Mouse (Mus musculus) adrenal gland, postnatal 14 days (tissue): Measurements from ENCODE around the gene Tmem221. TPM values are rescaled to one million over a fixed set of nuclear protein-coding genes. Genes with fewer than 3 reads are reported as not detected.
"Not testable (repeated sequence)": the region's sequence is repeated elsewhere in the genome, so short reads cannot be mapped to it uniquely, and the experiment has no call there.

Experiments
- DNase-seq: peaks from one replicate; pipeline ENCODE4 v3.0.0; 2021; ENCODE audit warnings: mixed read lengths
- total RNA-seq: library from RNA; stranded (reverse); gene quantifications from 2 replicates; pipeline ENCODE4 v1.2.3, GENCODE M21; 2021

The Tmem221 gene
- total RNA-seq, 1 experiment from 2014 or later: 4.2 TPM

- DNase-seq: no peak
Observed at GRCm38 (mm10) chr8:71550754-71551153, 7.9 kb downstream of the Tmem221 start.

DNA sequence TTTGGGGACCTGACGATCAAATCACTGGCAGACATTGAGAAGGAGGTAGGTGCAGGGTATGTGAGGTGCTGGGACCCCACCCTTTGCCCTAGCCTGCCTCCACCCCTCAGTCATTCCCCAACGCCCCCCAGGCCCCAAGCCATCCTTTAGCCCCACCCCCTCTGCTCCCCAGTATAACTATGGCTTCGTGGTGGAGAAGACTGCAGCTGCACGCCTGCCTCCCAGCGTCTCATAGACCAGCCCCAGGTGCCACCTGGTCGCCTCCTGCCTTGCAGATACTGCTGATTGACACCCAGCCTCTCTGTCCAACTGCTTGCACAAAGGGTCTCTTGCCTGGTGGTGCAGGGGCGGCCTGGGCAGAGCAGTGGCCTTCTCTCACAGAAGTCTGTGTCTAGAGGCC is 11.1 kb downstream of the Tmem221 start:
- DNase-seq: no peak

- no peak for DNase-seq
Observed at GRCm38 (mm10) chr8:71545053-71545452, 13.6 kb downstream of the Tmem221 start.

DNA sequence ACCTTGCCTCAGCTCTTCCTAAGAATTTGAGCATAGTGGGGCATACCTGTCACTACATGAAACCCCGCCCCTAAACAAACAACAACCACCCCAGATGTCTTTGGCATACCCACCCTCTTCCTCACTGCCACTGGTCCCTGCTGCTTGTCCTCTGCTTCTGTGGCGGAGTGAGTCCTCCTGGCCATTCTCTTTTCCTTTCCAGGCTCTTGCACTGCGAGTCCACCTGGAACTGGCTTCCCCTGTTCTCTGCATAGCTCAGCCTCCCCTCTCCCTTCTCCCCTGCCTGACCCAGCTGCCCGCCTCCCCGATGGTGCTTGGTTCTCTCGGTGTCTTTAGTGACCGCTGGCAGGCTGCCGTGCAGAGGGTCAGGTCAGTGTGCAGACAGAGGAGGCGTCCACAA is 14.9 kb downstream of the Tmem221 start:
- DNase-seq: no peak

GRCm38 (mm10) chr8:71542632-71543343 is 15.9 kb downstream of the Tmem221 start, which contains the start of gene Mvb12a:
TSS of gene Mvb12a (plus strand) at chr8:71542922.
- peak; percentile 97 for DNase-seq

- peak; percentile 94 for DNase-seq
Observed at GRCm38 (mm10) chr8:71537028-71537867, 21.4 kb downstream of the Tmem221 start, which contains the start of gene Bst2. TSS of gene Bst2 (minus strand) at chr8:71537456.

- no peak for DNase-seq
Observed at GRCm38 (mm10) chr8:71535663-71536062, 23.0 kb downstream of the Tmem221 start.

- DNase-seq: no peak
Observed at GRCm38 (mm10) chr8:71534263-71534810, 24.3 kb downstream of the Tmem221 start.

DNA sequence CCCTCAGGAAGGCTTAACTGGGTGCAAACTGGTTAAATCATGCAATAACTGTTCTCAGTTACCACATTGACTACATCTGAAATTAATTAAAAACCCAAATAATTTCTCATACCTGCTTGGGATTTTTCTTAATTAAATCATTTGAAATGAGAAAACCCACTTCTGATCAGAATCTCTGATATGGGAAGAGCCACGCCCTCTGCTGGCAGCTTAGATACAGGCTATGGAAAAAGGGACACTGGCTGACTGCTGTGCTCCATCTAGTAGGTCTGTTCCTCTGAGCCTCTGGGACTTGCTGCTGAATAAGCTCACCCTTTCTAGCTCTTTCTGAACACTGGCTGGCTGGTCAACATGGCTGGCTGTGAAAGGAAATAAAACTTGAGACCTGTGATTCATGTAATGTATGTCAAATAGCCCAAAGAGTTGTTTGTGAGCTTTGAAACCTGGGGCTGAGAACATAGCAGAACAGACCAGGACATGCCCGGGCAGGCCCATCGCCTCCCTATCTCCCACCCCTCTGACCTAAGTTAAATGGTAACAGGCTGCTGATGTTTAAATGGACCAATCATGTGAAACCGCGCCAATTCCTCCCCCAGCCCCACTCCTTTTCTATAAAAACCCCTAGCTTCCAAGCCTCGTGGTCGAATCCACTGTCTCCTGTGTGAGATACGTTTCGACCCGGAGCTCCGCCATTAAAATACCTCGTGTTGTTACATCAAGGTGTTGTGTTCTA is 27.8 kb downstream of the Tmem221 start:
- DNase-seq: not testable (repeated sequence)

GRCm38 (mm10) chr8:71528362-71529073 is 30.2 kb downstream of the Tmem221 start:
- no peak for DNase-seq

DNA sequence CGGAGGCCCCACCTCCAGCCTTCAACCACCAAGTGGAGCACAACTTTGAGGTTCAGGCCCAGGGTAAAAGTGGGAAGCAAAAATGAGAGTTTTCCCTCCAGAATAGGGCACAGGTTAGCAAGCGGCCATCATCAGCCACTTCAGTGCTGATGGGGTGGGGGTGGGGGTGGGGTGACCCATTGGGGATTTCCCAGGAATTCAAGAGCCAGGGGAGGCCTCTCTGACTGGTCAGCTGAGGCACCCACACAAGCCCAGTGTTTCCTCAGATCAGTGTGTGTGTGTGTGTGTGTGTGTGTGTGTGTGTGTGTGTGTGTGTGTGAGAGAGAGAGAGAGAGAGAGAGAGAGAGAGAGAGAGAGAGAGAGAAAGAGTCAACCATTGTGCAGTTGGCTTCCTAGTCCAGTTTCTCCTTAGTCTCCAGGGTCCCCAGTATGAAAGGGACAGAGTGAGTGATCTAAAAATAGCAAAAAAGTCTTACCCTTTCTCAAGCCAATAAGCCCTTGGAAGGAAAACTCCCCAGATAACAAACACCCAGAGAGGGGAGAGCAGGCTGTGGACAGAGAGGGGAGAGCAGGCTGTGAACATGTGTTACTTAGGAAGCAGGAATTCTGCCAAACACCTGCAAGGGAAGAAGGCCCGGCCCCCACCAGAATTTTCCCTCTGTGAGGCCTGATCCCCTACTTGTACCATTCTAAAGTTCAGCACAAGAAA is 31.4 kb downstream of the Tmem221 start:
- no peak for DNase-seq

- DNase-seq: no peak
Observed at GRCm38 (mm10) chr8:71526272-71526671, 32.4 kb downstream of the Tmem221 start.

DNA sequence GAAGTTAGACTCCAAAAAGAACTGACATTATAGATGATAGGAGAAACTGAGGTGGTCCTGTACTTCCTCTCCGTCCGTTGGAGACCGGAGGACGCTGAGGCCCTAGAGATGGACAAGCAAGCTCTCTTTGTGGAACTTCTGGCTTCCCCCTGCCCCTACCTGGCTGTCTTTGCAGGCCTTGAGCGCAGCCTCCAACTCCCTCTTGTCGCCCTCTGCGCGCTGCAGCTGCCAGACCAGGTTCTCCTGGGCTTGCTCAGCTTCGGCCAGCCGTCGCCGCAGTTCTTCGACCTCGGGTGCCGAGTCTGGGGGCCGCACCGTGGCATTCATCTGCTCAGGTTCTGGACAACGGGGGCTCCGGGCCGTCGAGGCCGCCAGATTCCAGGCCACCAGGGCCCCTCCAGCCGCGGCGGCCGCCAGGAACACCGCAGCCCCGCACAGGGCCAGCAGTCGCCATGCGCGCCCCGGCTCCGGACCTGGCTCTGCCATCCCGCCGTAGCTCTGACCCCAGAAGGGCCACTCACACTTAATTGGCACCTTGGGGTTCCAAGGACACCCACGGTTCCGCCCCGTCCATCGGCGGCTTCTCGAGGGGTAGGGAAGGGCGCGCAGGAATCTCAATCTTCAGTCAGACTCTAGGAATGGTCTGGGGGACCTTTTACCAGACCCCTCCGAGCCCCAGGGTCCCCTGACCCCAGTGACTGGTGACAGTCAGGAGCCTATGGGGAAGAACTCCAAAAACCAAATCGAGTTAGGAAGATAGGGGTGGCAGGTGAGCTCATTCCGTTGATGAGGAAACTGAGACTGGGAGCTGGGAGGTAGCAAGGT is 33.2 kb downstream of the Tmem221 start, which contains the start of gene Ccdc194:
TSS of gene Ccdc194 (minus strand) at position 486 of the 825 bp plus-strand sequence.
- DNase-seq: no peak

DNA sequence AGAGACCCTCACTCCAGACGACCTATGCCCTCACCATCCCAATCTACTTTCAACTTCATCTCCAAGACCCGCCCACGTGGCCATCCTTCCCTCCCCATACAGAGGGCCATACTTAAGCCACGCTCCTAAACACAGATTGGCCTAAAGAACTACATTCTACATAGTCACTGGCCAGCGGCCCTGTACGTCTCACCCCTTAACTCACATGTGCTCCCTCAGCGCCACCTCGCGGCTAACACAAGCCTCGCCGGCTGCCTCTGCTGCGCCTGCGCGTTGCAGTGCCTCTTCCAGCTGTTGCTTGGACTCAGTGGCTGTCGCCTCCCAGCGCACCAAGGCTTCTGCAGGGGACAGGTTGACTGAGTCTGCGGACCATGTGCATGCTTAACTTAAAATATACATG is 37.0 kb downstream of the Tmem221 start:
- DNase-seq: peak; percentile 97

DNA sequence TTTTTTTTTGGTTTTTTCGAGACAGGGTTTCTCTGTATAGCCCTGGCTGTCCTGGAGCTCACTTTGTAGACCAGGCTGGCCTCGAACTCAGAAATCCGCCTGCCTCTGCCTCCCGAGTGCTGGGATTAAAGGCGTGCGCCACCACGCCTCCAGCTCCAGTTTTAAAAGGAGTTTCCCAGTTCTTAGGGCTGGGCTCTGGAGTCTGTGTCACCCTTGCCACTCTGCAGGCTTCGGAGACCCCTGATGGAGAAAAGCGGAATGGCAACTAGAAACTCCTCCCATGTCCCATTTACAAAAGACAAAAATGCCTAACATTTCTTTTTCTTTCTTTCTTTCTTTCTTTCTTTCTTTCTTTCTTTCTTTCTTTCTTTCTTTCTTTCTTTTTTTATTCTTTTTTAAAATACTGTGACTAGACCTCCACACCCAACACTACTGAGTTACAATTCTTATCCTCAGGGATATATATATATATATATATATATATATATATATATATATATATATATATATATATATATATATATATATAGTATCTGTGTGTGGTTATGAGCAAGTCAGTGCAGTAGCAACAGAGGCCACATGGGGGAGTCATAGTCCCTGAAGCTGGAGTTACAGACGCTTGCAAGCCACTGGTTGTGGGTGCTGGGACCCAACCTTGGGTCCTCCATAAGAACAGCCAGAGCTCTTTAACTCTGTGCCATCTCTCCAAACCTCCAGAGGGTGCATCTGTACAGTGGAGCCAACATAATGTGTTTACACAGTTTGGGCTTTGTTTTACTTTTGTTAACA is 39.4 kb downstream of the Tmem221 start:
- peak; percentile 84 for DNase-seq

DNA sequence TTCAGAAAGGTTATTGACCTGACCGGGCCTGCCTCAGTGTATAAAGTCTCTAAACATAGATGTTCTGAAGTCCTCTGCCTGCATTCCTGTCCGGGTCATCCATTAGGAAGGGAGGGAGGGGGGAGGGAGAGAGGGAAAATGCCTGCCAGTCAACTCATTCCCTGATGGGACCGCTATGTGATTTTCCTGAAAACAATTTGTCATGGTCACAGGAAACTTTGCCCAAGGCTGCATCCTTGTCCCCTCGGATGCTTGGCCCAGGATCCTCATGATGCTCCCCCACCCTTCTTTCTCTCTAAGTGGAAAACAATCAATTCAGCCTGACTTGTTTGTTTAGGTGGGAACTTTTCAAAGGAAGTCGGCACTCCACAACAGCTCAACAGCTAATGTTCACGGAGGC is 41.9 kb downstream of the Tmem221 start:
- DNase-seq: no peak

- no peak for DNase-seq
Observed at GRCm38 (mm10) chr8:71515043-71515442, 43.6 kb downstream of the Tmem221 start.

GRCm38 (mm10) chr8:71513018-71513754 is 45.5 kb downstream of the Tmem221 start:
- peak; percentile 58 for DNase-seq
